8 mouse cellular contexts compared by ENCODE assay signal in the genomic region with DNA sequence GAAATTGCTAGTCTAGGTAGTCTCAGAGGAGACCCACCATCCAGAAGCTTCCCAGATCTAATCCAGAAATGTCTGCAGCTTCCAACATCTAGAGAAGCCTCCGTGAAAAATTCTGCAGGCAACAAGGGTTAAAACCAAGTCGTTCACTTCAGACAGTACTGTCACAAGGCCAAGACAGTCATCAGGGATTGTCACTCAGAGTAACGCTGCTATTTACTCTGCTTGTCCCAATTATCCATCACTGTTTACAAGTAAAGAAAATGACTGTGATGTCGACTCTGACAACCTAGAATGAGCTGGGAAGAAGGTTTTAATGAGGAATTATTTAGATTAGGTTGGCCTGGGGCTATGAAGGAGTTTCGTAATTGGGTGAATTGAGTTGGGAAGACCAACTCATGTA.
DNase-seq lines count a peak whose midpoint lies in the region; ATAC-seq lines count a peak whose summit lies in the region.

No protein-coding gene starts in this region.

- H3K4me3 ChIP-seq in heart, embryonic 10.5 days: peak overlapping the region; percentile 48
- H3K4me3 ChIP-seq in lung, embryonic 15.5 days: no peak overlapping the region
- no peak overlapping the region for H3K4me3 ChIP-seq in hindbrain, embryonic 11.5 days (ENCODE audit: low read depth, low read length)
- no peak overlapping the region for H3K4me3 ChIP-seq in midbrain, embryonic 15.5 days

- peak overlapping the region; percentile 51; the same call in 1 of the 2 replicates for H3K4me2 ChIP-seq in lung, embryonic 15.5 days
- H3K4me2 ChIP-seq in hindbrain, embryonic 11.5 days (replicated peaks; ENCODE audit: low read depth, low read length): no peak overlapping the region
- peak overlapping the region; percentile 36; the same call in 1 of the 2 replicates for H3K4me2 ChIP-seq in midbrain, embryonic 15.5 days

- no peaks in the 10 kb centered on the region for H3K4me1 ChIP-seq in heart, embryonic 10.5 days
- H3K4me1 ChIP-seq in lung, embryonic 15.5 days: no peaks in the 10 kb centered on the region
- H3K4me1 ChIP-seq in hindbrain, embryonic 11.5 days (replicated peaks; ENCODE audit: control insufficient read depth, insufficient read depth, low read length): no peaks in the 10 kb centered on the region
- H3K4me1 ChIP-seq in midbrain, embryonic 15.5 days: no peaks in the 10 kb centered on the region

- 0 out of 2 replicates have a peak, but pooled peaks cover 3% of the 10 kb centered on the region for H3K27me3 ChIP-seq in heart, embryonic 10.5 days (ENCODE audit: insufficient read depth, poor library complexity, severe bottlenecking)
- 0 out of 2 replicates have a peak, but pooled peaks cover 11% of the 10 kb centered on the region for H3K27me3 ChIP-seq in lung, embryonic 15.5 days
- no peaks in the 10 kb centered on the region for H3K27me3 ChIP-seq in hindbrain, embryonic 11.5 days (ENCODE audit: control insufficient read depth, insufficient read depth, low read length)
- 0 out of 2 replicates have a peak, but pooled peaks cover 5% of the 10 kb centered on the region for H3K27me3 ChIP-seq in midbrain, embryonic 15.5 days (replicated peaks)

- intact Hi-C loops in heart, postnatal 36 days (cut with DNase I): loop anchor here (1.0 kb wide), 2 partner anchors 146 to 250 kb away; no protein-coding TSS in a partner anchor

- no peak overlapping the region for H3K9ac ChIP-seq in lung, embryonic 15.5 days
- H3K9ac ChIP-seq in hindbrain, embryonic 11.5 days (ENCODE audit: low read depth, low read length): no peak overlapping the region
- no peak overlapping the region for H3K9ac ChIP-seq in midbrain, embryonic 15.5 days

- H3K9me3 ChIP-seq in heart, embryonic 10.5 days: no peaks in the 10 kb centered on the region
- H3K9me3 ChIP-seq in lung, embryonic 15.5 days: no peaks in the 10 kb centered on the region
- no peaks in the 10 kb centered on the region for H3K9me3 ChIP-seq in hindbrain, embryonic 11.5 days (ENCODE audit: control insufficient read depth, low read length)
- H3K9me3 ChIP-seq in midbrain, embryonic 15.5 days: no peaks in the 10 kb centered on the region

- no peaks in the 10 kb centered on the region for H3K36me3 ChIP-seq in heart, embryonic 10.5 days
- no peaks in the 10 kb centered on the region for H3K36me3 ChIP-seq in lung, embryonic 15.5 days
- H3K36me3 ChIP-seq in hindbrain, embryonic 11.5 days (ENCODE audit: control insufficient read depth, insufficient read depth, low read length): no peaks in the 10 kb centered on the region
- no peaks in the 10 kb centered on the region for H3K36me3 ChIP-seq in midbrain, embryonic 15.5 days (replicated peaks)

- 60% methylated on average over 5 of the region's 5 CpGs for WGBS in heart, embryonic 10.5 days
- WGBS in lung, embryonic 15.5 days: 44% methylated on average over 5 of the region's 5 CpGs
- 70% methylated on average over 5 of the region's 5 CpGs for WGBS in hindbrain, embryonic 11.5 days
- 55% methylated on average over 5 of the region's 5 CpGs for whole genome bisulfite sequencing in midbrain, embryonic 15.5 days

- H3K27ac ChIP-seq in heart, embryonic 10.5 days: no peak overlapping the region
- no peak overlapping the region for H3K27ac ChIP-seq in lung, embryonic 15.5 days
- no peak overlapping the region for H3K27ac ChIP-seq in hindbrain, embryonic 11.5 days (ENCODE audit: low read depth, low read length)
- no peak overlapping the region for H3K27ac ChIP-seq in midbrain, embryonic 15.5 days

- no peak for DNase-seq in heart, embryonic 10.5 days (ENCODE audit: low spot score)
- no peak for DNase-seq in heart, postnatal 36 days
- no peak for DNase-seq in lung, postnatal 14 days
- DNase-seq in hindbrain, embryonic 11.5 days (ENCODE audit: low spot score): no peak
- no peak for DNase-seq in T-cell, adult 2 months (ENCODE audit: low spot score)
- DNase-seq in layer of hippocampus, postnatal 36 days: no peak

- no peak for ATAC-seq in lung, embryonic 15.5 days (ENCODE audit: borderline replicate concordance, extremely low read depth, low FRiP score, low TSS enrichment)
- peak; percentile 17; the same call in 1 of the 2 replicates for ATAC-seq in hindbrain, embryonic 11.5 days (ENCODE audit: low FRiP score)
- ATAC-seq in midbrain, embryonic 15.5 days (replicated peaks): 0 out of 2 replicates have a peak, but pooled peaks have one; percentile 10
